Mouse (Mus musculus) cortical plate, adult 2 months (tissue): ENCODE data around the gene Dkkl1.

Source experiments
- CTCF ChIP-seq: fragments of 200-500 bp; IDR thresholded peaks from 2 replicates; pipeline ENCODE4 v1.5.1; 2011; ENCODE audit warnings: mild to moderate bottlenecking, control low read depth, low read length; ENCODE audit not compliant: insufficient read depth; ENCODE audit errors: extremely low read depth
- POLR2A ChIP-seq: fragments of 200-500 bp; IDR thresholded peaks from 2 replicates; pipeline ENCODE4 v1.6.1; 2011; ENCODE audit warnings: mild to moderate bottlenecking, low read length, control low read depth; ENCODE audit not compliant: insufficient read depth; ENCODE audit errors: extremely low read depth

GRCm38 (mm10) chr7:45191161-45191560 lies 20.8 kb downstream of the Dkkl1 start:
- TF ChIP-seq POLR2A (no peak), CTCF (no peak)
